Mouse (Mus musculus) adrenal gland (tissue): Measurements from ENCODE around the gene Apol10a.
"Not testable (repeated sequence)": the region's sequence is repeated elsewhere in the genome, so short reads cannot be mapped to it uniquely, and the experiment has no call there.

Experiments used
- intact Hi-C: fragments of 180-260 bp; cut with DNase I; formaldehyde crosslinking; loops from one replicate; pipeline ENCODE4 v1.15.1; 2025
- long read RNA-seq, 2 experiments: library from polyadenylated mRNA; unstranded; transcript quantifications; one replicate each; pipeline ENCODE4 v2.0.0; 2020; ENCODE audit warnings: borderline replicate concordance in 1 of 2; ENCODE audit not compliant: insufficient replicate concordance in 1 of 2

The Apol10a gene
- long read RNA-seq, experiment 1: 0 reads
- long read RNA-seq, experiment 2: 0 reads

DNA sequence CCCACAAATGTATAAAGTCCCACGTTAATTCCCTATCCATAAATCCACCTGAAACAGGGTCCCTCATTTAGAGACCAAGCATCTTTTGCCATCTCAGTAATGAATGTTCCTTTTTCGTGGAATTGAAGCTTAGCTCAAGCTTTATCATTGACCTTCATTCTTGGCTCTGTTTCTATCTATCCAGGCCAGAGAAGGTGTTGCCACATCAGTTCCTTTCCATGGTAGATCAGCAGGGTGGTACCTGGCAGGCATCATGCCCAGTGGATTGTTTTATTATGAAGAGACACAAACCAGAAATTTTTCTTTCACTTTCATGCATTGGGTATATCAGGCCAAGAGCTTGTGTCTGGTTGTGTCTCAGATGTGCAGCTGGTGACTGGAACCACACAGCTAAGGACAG lies at the start of gene Apol10a:
Gene Apol10a, plus strand, starts transcription at position 355 of the 400 bp plus-strand sequence.
- intact Hi-C loops: not testable (repeated sequence)

- intact Hi-C loops: loop anchor here (10.0 kb wide), 1 partner anchor 286 kb away; no protein-coding TSS in a partner anchor
Observed at GRCm38 (mm10) chr15:77428690-77429448, 48.0 kb upstream of the Apol10a start.

GRCm38 (mm10) chr15:77444746-77445145 lies 32.1 kb upstream of the Apol10a start:
- intact Hi-C loops: not testable (repeated sequence)

DNA sequence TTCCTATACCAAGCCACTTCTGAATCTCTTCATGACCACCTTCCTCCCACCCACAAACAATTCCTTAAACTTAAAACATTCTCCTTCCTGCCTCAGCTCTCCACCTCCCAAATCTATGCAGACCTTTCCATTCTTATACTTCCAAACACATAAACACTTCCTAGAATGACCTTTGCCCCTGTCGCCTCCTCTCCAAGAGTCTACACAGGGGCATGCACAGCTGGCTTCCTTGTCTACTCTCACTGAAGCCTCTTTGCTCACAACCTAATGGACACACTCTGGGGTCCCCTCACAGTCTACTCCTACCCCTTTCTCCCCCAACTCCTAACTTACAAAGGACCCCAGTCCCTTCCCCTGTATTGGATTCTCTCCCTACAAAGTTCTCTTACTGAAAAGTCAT lies 31.2 kb upstream of the Apol10a start:
- intact Hi-C loops: not testable (repeated sequence)

DNA sequence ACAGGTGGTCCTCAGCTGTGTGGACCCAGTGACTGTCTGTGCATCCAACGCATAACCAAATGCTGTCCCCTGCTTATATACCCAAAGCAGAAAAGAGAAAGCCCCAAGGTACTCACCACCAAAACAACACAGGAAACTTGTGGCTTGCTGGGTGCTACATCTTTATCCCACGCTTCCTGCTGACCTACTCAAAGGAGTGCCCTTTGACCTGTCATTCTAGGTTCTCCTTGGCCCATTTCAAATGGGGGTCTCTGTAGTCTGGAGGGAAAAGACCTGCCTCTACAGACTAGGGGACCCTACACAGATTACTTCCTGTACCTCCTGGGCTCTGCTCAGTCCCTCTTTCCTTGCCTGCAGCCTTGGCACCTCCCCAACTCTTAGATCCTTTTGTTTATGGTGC lies 29.5 kb upstream of the Apol10a start, which contains the start of gene Apol7b:
Gene Apol7b, minus strand, starts transcription at position 101 of the 400 bp plus-strand sequence.
- intact Hi-C loops: not testable (repeated sequence)

DNA sequence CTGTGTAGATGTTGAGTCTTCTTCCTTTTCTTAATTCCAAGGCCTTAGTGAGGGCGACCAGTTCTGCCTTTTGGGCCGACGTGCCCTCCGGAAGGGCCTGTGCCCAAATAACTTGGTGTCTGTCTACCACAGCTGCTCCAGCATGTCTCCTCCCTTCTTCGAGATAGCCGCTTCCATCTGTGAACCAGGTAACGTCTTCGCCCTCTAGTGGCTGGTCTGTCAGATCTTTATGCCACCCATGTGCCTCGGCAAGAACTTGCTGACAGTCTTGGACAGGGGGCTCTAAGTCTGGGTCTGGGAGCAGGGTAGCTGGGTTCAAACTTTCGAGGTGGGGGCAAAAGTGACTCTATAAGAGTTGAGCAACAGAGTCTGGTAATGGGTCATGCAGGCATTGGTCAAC lies 26.9 kb upstream of the Apol10a start:
- intact Hi-C loops: not testable (repeated sequence)

DNA sequence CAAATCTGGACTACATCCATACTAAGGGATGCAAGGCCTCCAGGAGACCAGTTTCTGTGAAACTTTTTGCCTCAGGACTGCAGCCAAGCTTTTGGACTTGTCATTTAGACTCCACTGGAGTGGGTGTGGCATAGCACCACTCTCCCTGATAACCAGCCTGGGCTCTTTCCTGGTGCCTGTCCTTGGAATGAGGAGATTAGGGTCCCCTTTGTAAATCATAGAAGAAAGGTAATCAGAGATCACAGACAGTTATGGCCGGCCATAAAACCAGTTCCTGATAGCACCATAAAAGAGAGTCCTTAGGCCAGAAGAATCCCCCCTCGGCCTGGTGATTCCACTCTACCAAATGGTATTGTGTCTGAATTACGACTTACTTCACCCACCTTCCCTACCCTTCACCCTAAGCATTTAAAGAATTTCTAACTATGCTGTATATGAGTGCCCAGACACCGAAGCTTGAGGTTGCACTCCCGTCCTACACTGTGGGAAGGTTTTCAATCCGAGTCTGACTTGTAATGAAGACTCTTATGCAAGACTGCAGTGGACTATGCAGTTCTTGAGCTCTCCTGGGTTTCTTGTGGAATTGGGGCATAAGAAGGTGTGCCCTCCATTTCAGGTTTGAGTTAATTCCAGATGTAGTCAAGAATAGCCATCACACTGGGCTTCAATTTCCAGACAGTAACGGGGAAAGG lies 2.0 kb upstream of the Apol10a start:
- intact Hi-C loops: not testable (repeated sequence)

- intact Hi-C loops: no loop called here
Observed at GRCm38 (mm10) chr15:77482140-77482794, 5.4 kb downstream of the Apol10a start.

GRCm38 (mm10) chr15:77493181-77493580 lies 16.3 kb downstream of the Apol10a start:
- intact Hi-C loops: not testable (repeated sequence)

DNA sequence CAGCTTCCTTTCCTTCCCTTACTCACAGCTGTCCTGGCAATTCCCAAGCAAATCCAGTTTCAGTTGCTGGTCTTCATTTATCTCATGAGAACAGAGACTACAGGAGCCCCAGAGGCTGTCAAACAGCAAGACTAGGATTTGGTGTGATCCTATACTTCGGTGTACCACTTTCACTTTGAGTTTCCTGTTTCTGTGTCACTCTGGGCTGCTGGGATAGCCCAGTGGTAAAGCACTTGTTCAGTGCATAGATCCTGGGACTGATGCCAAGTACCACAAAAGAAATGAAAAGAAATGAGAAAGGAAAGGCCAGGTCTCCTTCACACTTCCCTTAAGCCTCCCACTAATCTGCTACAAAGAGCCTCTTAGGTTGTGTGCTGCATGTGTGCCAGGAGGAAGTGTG lies 17.8 kb downstream of the Apol10a start:
- intact Hi-C loops: not testable (repeated sequence)

DNA sequence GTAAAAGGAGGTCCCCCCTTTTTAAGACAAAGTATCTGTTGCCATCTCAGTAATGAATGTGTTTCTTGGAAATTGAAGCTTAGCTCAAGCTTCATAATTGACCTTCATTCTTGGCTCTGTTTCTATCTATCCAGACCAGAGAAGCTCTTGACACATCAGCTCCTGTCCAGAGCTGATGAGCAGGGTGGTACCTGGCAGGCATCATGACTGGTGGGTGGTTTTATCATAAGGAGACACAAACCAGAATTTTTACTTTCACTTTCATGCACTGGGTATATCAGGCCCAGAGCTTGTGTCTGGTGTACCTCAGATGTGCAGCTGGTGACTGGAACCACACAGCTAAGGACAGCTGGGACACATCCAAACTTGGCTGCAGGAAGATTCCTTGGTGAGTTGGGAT lies 31.1 kb downstream of the Apol10a start, which contains the start of gene Apol11a:
Gene Apol11a, plus strand, starts transcription at position 306 of the 400 bp plus-strand sequence.
- intact Hi-C loops: not testable (repeated sequence)

DNA sequence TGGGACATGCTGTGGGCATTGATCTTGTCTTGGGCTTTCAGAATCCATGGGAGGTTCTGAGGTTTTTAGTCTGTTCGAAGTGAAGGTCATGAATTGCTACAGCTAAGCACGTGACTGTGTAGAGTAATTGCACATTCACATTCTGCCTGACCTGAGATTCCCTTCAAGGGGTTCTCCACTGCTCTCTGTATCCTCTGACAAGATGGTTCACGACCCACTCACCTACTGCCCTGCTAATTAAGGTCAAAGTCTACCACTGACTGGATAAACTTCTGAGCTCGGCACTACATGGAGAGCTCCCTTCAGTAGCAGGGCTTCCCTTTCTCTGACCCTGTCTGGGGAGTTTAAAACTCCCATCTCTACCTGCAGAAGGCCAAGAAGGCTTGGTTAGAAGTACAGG lies 43.7 kb downstream of the Apol10a start:
- intact Hi-C loops: loop anchor here (5.0 kb wide), 1 partner anchor 112 kb away; no protein-coding TSS in a partner anchor

- intact Hi-C loops: loop anchor here (5.0 kb wide), 1 partner anchor 109 kb away; no protein-coding TSS in a partner anchor
Observed at GRCm38 (mm10) chr15:77523186-77523843, 46.5 kb downstream of the Apol10a start.

DNA sequence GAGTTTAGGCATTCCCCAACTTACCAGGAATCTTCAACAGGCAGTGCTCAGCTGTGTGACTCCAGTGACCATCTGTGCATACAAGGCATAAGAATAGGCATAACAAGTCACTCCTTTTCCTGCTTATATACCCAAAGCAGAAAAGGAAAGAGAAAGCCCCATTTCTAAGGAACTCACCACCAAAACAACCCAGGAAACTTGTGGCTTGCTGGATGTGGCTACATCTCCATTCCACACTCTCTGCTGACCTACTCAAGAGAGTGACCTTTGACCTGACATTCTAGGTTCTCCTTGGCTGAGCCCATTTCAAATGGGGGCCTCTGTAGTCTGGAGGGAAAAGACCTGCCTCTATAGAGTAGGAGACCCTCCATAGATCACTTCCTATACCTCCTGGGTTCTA lies 56.4 kb downstream of the Apol10a start, which contains the start of gene Apol7c:
Gene Apol7c, minus strand, starts transcription at position 101 of the 400 bp plus-strand sequence.
- intact Hi-C loops: loop anchor here (10.0 kb wide), 1 partner anchor 82 kb away; no protein-coding TSS in a partner anchor

- intact Hi-C loops: loop anchor here (10.0 kb wide), 1 partner anchor 76 kb away; no protein-coding TSS in a partner anchor
Observed at GRCm38 (mm10) chr15:77539221-77539620, 62.4 kb downstream of the Apol10a start.
